Mouse (Mus musculus) embryonic facial prominence, embryonic 14.5 days (tissue): Measurements from ENCODE around the gene Ncor2. TPM values are rescaled to one million over a fixed set of nuclear protein-coding genes. Genes with fewer than 3 reads are reported as not detected.

Experiments
- ATAC-seq: fragments of 200-750 bp; cut with Nextera tagmentation; 2 replicates; pipeline ENCODE4 v1.8.0; 2017; ENCODE audit warnings: low read depth, moderate number of reproducible peaks, moderate TSS enrichment
- DNase-seq: peaks from one replicate; pipeline ENCODE4 v3.0.0-alpha.2; 2015; ENCODE audit warnings: low spot score
- H3K27ac ChIP-seq: fragments of 300-500 bp; sonication (generic); replicated peaks from 2 replicates; pipeline ENCODE4 v1.5.1; 2014; ENCODE audit warnings: low read depth, mild to moderate bottlenecking, low read length, moderate library complexity
- H3K27me3 ChIP-seq: fragments of 300-500 bp; sonication (generic); replicated peaks from 2 replicates; pipeline ENCODE4 v1.6.1; 2014; ENCODE audit warnings: low read length; ENCODE audit not compliant: control insufficient read depth, insufficient read depth
- H3K36me3 ChIP-seq: fragments of 300-500 bp; sonication (generic); 2 replicates; pipeline ENCODE4 v1.6.1; 2014; ENCODE audit warnings: low read length, mixed read lengths; ENCODE audit not compliant: control insufficient read depth, insufficient read depth
- H3K4me1 ChIP-seq: fragments of 300-500 bp; sonication (generic); 2 replicates; pipeline ENCODE4 v1.6.1; 2014; ENCODE audit warnings: antibody characterized with exemption, low read length; ENCODE audit not compliant: control insufficient read depth, insufficient read depth
- H3K4me2 ChIP-seq: fragments of 300-500 bp; sonication (generic); 2 replicates; pipeline ENCODE4 v1.6.1; 2014; ENCODE audit warnings: low read depth, mild to moderate bottlenecking, low read length, moderate library complexity, mixed read lengths
- H3K4me3 ChIP-seq: fragments of 300-500 bp; sonication (generic); 2 replicates; pipeline ENCODE4 v1.5.1; 2014; ENCODE audit warnings: low read depth, mild to moderate bottlenecking, low read length
- H3K9ac ChIP-seq: fragments of 300-500 bp; sonication (generic); 2 replicates; pipeline ENCODE4 v1.6.1; 2014; ENCODE audit warnings: low read depth, mild to moderate bottlenecking, low read length, moderate library complexity, mixed read lengths
- H3K9me3 ChIP-seq: fragments of 300-500 bp; sonication (generic); 2 replicates; pipeline ENCODE4 v1.6.1; 2016; ENCODE audit warnings: low read length; ENCODE audit not compliant: control insufficient read depth
- WGBS: fragments of 180-500 bp; shearing (Covaris S2); extraction: QIAGEN DNeasy Blood & Tissue Kit; methylation state at CpG from one replicate; pipeline ENCODE4 v1.1.7; 2014; 5-methylcytosine and 5-hydroxymethylcytosine counted together
- polyA plus RNA-seq: library from polyadenylated mRNA; unstranded; fragments of >200 nt; fragmentation: Nextera tagmentation; extraction: Ambion mirVana; gene quantifications from 2 replicates; pipeline ENCODE4 v1.2.1, GENCODE M21; 2014

Ncor2 gene
- polyA plus RNA-seq, 1 experiment from 2014 or later: 37.3 TPM

- no peak for DNase-seq
- H3K4me2 ChIP-seq: no peak overlapping the region
- 81% methylated on average over 16 of the region's 16 CpGs for WGBS
- ATAC-seq: no peak
- no peak overlapping the region for H3K27ac ChIP-seq
- H3K9ac ChIP-seq: no peak overlapping the region
- no peak overlapping the region for H3K4me3 ChIP-seq
- H3K27me3 ChIP-seq: no peaks in the 10 kb centered on the region
- H3K9me3 ChIP-seq: no peaks in the 10 kb centered on the region
- H3K4me1 ChIP-seq: peaks cover 22% of the 10 kb centered on the region
- peaks cover 77% of the 10 kb centered on the region for H3K36me3 ChIP-seq
Measured at GRCm38 (mm10) chr5:125106191-125106590, 72.8 kb downstream of the Ncor2 start.

DNA sequence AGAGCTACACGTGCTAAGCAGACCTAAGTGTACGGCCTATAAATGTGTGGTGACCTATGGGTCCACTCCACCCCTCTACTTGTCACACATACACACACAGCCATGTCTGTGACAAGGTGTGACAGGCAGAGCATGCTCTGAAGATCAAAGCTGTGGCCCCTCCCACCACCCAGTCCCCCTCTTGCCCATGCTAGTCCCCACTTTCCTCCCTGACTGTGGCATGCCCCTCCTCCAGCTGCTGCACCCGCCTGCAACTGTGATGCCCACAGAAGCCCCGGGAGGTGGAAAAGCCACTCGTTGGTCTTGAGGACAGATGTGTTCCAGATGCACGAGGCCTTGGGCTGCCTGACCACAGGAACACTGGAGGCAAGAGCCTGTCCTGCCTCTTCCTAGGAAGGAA is 74.2 kb downstream of the Ncor2 start:
- peaks cover 84% of the 10 kb centered on the region for H3K36me3 ChIP-seq

DNA sequence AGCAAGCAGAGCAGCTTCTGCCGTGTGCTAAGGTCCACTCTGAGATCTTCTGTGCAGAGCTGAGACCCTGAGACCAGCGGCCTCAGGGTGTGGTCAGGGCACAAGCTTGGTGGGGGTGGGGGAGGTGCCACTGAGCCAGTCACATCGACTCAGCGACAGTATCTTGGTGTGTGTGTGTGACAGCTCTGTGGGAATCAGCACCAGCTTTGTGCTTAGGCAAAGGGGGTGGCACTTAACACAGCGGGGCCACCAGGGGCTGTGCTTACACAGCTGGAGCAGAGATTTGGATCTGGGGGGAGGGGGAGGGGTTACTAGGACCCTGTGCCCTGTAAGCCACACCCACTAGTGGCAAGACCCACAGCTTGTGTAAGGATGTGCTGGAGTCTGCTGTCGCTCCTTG is 75.6 kb downstream of the Ncor2 start:
- H3K9ac ChIP-seq: 0 out of 2 replicates have a peak overlapping the region, but pooled peaks have one; percentile 14
- DNase-seq (peak; percentile 53), ATAC-seq (0 out of 2 replicates have a peak, but pooled peaks have one; percentile 12)
- H3K4me3 ChIP-seq: no peak overlapping the region
- H3K9me3 ChIP-seq: no peaks in the 10 kb centered on the region
- peak overlapping the region; percentile 78 for H3K27ac ChIP-seq
- H3K27me3 ChIP-seq: no peaks in the 10 kb centered on the region
- H3K4me1 ChIP-seq: peaks cover 17% of the 10 kb centered on the region
- peaks cover 83% of the 10 kb centered on the region for H3K36me3 ChIP-seq
- no peak overlapping the region for H3K4me2 ChIP-seq
- WGBS: 23% methylated on average over 6 of the region's 6 CpGs

More for the DNA sequence above, 74.2 kb downstream of the Ncor2 start:
- Histone ChIP-seq H3K27me3 (no peaks in the 10 kb centered on the region), H3K4me1 (peaks cover 17% of the 10 kb centered on the region), H3K9me3 (no peaks in the 10 kb centered on the region), H3K4me3 (no peak overlapping the region), H3K4me2 (no peak overlapping the region), H3K27ac (no peak overlapping the region; the same call in 1 of the 2 replicates), H3K9ac (no peak overlapping the region)
- 27% methylated on average over 6 of the region's 6 CpGs for WGBS
- DNase-seq (no peak), ATAC-seq (no peak)

GRCm38 (mm10) chr5:125102907-125103306 is 76.1 kb downstream of the Ncor2 start:
- H3K36me3 ChIP-seq: peaks cover 83% of the 10 kb centered on the region
- no peaks in the 10 kb centered on the region for H3K9me3 ChIP-seq
- H3K4me2 ChIP-seq: no peak overlapping the region
- ATAC-seq (peak; percentile 53), DNase-seq (peak; percentile 90)
- no peaks in the 10 kb centered on the region for H3K27me3 ChIP-seq
- H3K4me3 ChIP-seq: no peak overlapping the region
- peak overlapping the region; percentile 78 for H3K27ac ChIP-seq
- 32% methylated on average over 7 of the region's 7 CpGs for WGBS
- no peak overlapping the region for H3K9ac ChIP-seq
- H3K4me1 ChIP-seq: peaks cover 17% of the 10 kb centered on the region

- no peaks in the 10 kb centered on the region for H3K9me3 ChIP-seq
- no peak for DNase-seq
- no peak for ATAC-seq
- H3K4me1 ChIP-seq: peaks cover 17% of the 10 kb centered on the region
- H3K27ac ChIP-seq: peak overlapping the region; percentile 78
- H3K4me2 ChIP-seq: no peak overlapping the region
- no peaks in the 10 kb centered on the region for H3K27me3 ChIP-seq
- peaks cover 83% of the 10 kb centered on the region for H3K36me3 ChIP-seq
- no peak overlapping the region for H3K4me3 ChIP-seq
- WGBS: 77% methylated on average over 8 of the region's 8 CpGs
- H3K9ac ChIP-seq: no peak overlapping the region
Measured at GRCm38 (mm10) chr5:125102352-125102751, 76.7 kb downstream of the Ncor2 start.

GRCm38 (mm10) chr5:125099785-125100350 is 79.2 kb downstream of the Ncor2 start:
- peaks cover 17% of the 10 kb centered on the region for H3K4me1 ChIP-seq
- H3K4me3 ChIP-seq: no peak overlapping the region
- H3K27ac ChIP-seq: no peak overlapping the region
- 85% methylated on average over 5 of the region's 5 CpGs for WGBS
- DNase-seq (no peak), ATAC-seq (no peak)
- H3K27me3 ChIP-seq: no peaks in the 10 kb centered on the region
- peaks cover 84% of the 10 kb centered on the region for H3K36me3 ChIP-seq
- H3K9me3 ChIP-seq: no peaks in the 10 kb centered on the region
- no peak overlapping the region for H3K9ac ChIP-seq
- no peak overlapping the region for H3K4me2 ChIP-seq

- H3K4me3 ChIP-seq: no peak overlapping the region
- no peak for ATAC-seq
- 90% methylated on average over 9 of the region's 9 CpGs for WGBS
- no peak overlapping the region for H3K27ac ChIP-seq
- no peak for DNase-seq
- H3K4me2 ChIP-seq: no peak overlapping the region
- H3K36me3 ChIP-seq: peaks cover 88% of the 10 kb centered on the region
- H3K4me1 ChIP-seq: peaks cover 13% of the 10 kb centered on the region
- H3K27me3 ChIP-seq: no peaks in the 10 kb centered on the region
- H3K9me3 ChIP-seq: no peaks in the 10 kb centered on the region
- no peak overlapping the region for H3K9ac ChIP-seq
Measured at GRCm38 (mm10) chr5:125098692-125099091, 80.3 kb downstream of the Ncor2 start.

DNA sequence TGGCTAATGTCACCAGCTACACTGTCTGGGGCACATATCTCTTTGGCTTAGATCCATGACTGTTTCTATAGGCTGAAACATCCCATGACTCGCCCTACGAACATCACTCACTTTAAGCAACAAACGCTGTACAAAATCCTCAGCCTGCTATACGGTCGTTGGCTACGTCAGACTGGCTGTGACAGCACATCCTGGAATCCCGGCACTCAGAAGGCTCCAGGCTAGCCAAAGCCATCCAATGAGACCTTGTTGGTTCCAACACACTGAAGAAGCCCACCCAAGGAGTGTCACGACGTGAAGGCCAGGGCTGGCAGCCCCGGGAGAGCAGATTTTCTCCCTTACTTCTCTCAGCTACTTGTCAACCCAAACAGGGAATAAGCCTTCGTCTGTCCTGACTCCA is 82.7 kb downstream of the Ncor2 start:
- whole genome bisulfite sequencing: 83% methylated on average over 11 of the region's 11 CpGs
- Histone ChIP-seq H3K27ac (no peak overlapping the region), H3K4me2 (no peak overlapping the region), H3K27me3 (no peaks in the 10 kb centered on the region), H3K4me3 (no peak overlapping the region), H3K4me1 (no peaks in the 10 kb centered on the region), H3K9ac (no peak overlapping the region), H3K9me3 (no peaks in the 10 kb centered on the region), H3K36me3 (peaks cover 93% of the 10 kb centered on the region)
- no peak for DNase-seq
- no peak for ATAC-seq

GRCm38 (mm10) chr5:125095525-125096175 is 83.4 kb downstream of the Ncor2 start:
- H3K27ac ChIP-seq: no peak overlapping the region
- H3K4me1 ChIP-seq: no peaks in the 10 kb centered on the region
- no peak overlapping the region for H3K9ac ChIP-seq
- ATAC-seq (no peak), DNase-seq (no peak)
- no peaks in the 10 kb centered on the region for H3K27me3 ChIP-seq
- H3K36me3 ChIP-seq: peaks cover 94% of the 10 kb centered on the region
- no peak overlapping the region for H3K4me2 ChIP-seq
- H3K9me3 ChIP-seq: peaks cover 2% of the 10 kb centered on the region; the same call in 1 of the 2 replicates
- no peak overlapping the region for H3K4me3 ChIP-seq
- 82% methylated on average over 14 of the region's 14 CpGs for WGBS
